Mouse (Mus musculus): ENCODE data around the gene Micall1.

Gene Micall1

DNA sequence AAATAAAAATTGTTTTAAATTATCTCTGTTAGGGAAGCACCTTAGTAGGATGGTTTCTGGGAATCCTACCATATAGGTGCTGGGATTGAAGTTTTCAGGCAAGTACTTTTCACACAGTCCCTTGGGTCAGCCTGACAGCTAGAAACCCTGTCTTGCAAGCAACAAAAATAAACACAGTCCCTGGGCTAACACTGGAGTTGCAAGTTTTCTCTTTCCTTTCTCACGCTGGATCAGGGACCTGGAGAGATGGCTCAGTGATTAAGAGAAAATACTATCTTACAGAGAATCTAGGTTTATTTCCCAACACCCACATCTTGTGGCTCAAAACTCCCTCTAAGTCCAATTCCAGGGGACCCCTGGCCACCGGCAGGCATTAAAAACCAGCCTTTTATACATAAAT lies 11.6 kb upstream of the Micall1 start:
- DNase-seq (ENCODE audit: extremely low read depth, low read depth): no peak

DNA sequence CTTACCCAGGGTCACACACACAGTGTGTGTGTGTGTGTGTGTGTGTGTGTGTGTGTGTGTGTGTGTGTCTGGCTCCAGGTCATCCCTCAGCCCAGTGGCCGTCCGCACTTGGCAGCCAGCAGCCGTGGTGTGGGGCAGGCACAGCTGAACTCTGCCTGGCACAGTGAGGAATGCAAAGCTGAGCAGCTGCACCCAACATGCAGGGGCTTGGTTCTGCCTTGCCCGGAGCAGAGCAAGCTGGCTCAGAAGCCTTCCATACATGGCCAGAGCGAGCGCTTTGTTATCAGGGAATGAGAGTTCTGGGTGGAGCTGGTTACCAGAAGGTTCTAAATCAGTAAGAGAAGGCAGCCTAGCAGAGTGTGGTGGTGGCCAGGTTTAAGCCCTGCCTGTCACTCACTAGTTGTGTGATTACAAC lies 11.1 kb upstream of the Micall1 start:
- DNase-seq (ENCODE audit: extremely low read depth, low read depth): no peak

DNA sequence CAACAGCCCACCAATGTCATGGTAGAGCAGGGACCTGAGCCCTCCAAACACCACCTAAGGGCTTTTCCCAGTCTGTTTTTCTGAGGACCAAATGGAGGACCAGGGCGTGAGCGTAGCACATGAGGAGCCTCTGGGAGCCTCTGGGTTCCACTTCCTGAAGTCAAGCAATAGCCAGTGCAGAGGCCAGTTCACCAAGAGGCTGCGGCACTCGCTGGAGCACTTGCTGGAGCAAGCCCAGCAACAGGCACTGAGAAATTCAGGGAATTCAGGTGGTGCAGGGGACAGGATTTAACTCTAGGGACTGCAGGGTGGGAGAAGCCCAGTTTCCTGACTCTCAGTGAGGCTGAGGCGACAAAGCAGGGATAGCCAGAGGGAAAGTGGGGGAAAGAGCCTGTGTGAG lies 10.5 kb upstream of the Micall1 start:
- DNase-seq (ENCODE audit: extremely low read depth, low read depth): no peak

DNA sequence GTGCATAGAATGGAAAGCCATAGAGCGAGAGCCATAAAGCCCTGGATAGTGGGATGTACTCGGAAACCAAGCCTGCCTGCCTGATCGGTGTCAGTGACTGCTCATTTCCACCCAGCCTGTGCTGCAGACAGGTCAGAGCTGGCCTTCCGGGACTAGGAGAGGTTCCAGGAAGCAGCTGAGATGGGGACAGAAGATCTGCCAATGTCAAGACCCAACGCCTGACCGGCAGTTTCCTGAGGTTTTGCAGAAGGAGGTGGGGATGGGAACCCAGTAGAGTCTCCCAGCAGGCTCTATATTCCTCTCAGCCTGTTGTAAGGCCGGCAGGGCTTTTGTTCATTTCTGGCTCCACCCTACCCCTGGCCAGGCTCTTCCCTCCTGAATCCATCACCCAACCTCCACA lies 9.8 kb upstream of the Micall1 start:
- no peak for DNase-seq (ENCODE audit: extremely low read depth, low read depth)

DNA sequence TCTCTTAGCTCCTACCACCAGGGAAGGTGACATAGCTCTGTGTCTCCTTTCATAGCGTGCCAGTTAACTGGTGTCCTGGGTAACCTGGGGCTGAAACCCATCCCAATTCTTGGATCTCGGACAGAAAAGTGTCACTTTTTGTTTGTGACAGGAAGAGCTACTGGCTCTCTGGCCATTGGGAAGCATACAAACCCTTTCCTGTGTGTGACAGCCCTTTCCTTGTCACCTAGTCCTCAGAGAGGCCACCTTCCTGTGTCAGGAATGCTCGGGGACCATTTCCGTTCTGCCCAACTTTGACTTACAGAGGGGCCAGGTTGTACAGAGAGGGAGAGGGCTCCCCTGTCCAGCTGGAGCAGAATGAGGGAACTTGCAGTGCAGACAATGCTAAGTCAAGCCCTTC lies 9.2 kb upstream of the Micall1 start:
- DNase-seq (ENCODE audit: extremely low read depth, low read depth): no peak

DNA sequence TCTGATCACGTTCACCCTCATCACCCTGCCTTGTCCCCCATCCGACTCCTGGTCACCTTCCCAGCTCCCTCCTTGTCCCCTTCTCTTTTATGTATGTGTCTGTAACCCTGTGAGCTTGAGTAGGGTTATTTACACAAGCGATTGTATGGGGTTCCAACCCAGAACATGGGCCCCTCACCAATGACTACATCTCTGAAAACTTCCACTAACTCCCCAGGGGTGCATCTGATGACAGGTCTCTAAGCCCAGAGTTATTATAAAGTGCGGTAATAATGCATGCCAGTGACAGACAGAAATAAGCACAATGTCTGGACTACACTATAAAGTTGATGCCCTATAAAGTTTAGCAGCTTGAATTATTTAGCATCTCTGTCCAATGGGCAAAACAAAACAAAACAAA lies 8.3 kb upstream of the Micall1 start:
- DNase-seq (ENCODE audit: extremely low read depth, low read depth): no peak

DNA sequence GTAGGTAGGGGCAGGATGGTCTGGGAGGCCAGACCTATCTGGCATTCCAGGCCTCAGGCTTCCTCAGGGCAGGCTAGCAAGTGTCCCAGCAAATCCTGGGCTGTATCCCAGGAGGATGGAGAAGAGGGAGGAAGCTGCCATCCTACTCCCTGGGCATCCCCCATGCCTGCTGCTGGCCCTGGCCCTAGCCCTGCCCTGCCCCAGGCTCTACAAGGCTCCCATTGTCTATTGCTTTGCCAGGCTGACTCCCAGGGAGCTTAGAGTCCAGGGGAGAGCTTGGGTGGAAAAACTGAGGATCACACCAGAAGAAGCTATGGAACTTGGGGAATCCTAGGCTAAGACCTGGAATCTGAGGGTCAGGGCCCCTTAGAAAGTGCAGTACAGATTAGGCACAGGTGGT lies 7.2 kb upstream of the Micall1 start:
- DNase-seq (ENCODE audit: extremely low read depth, low read depth): no peak

DNA sequence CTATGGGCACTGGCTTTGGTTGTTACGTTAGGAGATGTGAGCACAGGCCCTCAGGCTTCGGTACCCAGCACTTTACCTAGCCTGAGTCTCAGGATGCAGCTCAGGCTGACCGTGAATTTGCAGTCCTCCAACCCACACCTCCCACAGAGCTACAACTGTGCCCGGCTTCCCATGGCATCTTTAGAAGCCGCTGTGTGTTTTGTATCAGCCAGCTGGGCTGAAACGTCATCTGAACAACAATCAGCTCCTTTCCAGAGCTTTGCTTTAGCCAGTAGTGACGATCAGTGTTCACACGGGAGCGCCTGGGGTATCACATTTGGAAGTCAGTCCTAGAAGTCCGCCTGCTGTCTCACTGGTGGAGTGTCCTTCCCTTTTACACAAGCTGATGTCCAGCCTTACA lies 5.4 kb upstream of the Micall1 start:
- DNase-seq (ENCODE audit: extremely low read depth, low read depth): no peak

DNA sequence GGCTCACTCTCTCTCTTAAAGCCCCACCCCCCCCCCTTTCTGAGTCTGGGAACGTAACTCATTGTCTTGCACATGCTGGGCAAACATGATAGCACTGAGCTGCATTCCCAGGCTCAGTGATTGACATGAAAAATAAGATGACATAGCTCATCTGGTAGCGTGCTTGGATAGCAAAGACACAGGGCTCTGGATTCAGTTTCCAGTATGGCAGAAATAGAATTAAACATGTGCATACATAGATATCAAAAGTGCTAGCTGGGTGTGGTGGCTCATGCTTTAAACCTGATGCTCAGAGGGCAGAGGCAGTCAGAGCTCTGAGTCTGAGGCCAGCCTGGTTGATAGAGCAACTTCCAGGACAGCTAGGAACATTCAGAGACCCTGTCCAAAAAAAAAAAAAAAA lies 2.9 kb upstream of the Micall1 start:
- no peak for DNase-seq (ENCODE audit: extremely low read depth, low read depth)

DNA sequence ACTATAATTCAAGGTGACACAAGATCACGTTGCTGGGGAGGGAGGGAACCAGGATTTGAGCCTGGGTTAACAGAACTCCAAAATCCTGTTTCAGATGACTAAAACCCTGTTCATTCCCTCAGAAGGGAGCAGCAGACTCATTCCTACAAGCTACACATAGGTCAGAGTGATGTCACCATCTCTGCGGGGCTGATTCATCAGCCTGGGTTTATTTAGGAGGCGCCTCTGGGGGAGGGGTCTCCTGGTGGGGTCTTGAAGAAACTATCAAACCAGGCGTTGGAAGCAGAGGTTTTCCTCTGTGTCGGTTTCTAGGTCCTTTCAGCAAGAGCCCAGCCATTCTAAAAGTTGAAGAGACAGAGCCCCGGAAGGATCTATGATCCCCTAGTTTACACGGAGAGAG lies 732 bp upstream of the Micall1 start:
- DNase-seq (ENCODE audit: extremely low read depth, low read depth): no peak

DNA sequence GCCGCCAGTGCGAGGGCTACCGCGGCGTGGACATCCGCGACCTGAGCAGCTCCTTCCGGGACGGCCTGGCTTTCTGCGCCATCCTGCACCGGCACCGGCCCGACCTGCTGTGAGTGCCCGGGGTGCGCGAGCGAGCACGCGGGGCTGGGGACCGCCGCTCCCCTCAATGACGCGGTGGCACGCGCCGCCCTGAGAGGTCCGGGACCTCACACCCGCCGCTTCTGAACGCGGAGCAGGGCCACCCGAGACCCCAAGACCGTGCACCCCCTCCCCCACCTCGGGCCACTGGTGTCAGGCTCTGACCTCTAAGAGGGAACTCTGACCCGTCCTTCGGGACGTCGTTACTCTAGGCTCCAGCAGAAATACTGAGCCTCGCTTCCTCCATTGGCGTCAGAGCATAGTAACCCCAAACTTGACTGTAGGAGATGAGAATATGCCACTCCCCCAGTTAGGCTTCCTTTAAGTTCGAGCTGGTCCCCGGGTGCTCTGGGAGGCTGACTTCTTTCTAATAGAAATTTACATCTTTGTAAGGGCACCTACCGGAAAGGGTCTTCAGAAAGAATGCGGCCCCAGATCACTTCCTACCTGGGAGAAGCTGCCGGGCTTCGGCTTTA lies 730 bp downstream of the Micall1 start:
- peak; percentile 56 for DNase-seq (ENCODE audit: extremely low read depth, low read depth)

DNA sequence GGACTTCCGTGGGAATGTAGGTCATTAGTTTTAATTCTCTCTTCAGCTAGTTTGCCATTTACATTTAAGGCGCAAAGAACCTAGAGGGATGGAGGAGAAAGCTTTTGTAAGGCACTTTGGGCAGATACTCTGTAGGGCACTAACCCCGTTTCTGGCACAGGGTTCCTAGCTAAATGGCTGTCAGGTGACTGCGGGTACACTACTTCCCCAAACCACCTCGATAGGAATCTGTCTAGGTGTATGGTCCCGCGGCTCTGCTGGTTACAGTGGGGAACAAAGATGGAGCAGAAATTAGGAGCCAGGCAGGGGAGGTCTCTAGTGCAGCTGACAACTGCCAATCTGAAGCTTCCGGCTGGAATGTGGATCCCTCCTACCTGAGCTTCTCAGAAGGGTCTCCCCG lies 1.3 kb downstream of the Micall1 start:
- no peak for DNase-seq (ENCODE audit: extremely low read depth, low read depth)

DNA sequence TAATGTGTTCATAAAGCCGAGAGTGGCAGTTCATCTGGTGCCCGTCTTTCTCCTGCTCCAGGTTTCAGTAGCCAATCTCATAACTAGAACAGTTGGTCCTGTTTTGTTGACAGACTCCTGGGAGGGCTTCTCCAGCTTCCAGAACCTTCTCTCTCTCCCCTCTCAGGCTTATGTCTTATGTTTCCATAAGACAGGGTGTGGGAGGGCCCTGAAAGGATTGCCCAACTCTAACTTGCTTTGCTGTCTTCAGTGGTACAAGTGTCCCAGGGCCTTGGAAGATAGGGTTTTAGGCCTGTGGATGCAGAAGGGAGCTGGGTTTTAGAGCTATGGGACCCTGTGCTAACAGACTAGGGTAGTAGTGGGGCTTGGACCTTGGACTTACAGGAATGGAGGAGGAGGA lies 1.8 kb downstream of the Micall1 start:
- DNase-seq (ENCODE audit: extremely low read depth, low read depth): no peak

DNA sequence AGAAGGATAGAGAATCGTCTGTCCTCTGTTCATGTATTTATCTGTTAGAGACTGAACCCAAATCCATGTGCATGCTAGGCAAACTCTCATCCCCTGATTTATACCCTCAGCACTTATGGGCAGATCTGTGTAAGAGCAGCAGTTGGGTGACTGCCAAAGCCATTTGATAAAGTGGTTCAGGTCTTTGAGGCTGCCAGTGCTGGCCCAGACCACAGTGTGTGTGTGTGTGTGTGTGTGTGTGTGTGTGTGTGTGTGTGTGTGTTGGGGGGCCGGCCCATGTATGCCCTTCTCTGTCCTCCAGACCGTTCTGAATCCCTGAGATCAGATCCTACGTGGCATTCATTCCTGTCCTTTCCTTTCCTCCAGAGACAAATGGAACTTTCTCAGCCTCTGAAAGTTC lies 3.1 kb downstream of the Micall1 start:
- no peak for DNase-seq (ENCODE audit: extremely low read depth, low read depth)

DNA sequence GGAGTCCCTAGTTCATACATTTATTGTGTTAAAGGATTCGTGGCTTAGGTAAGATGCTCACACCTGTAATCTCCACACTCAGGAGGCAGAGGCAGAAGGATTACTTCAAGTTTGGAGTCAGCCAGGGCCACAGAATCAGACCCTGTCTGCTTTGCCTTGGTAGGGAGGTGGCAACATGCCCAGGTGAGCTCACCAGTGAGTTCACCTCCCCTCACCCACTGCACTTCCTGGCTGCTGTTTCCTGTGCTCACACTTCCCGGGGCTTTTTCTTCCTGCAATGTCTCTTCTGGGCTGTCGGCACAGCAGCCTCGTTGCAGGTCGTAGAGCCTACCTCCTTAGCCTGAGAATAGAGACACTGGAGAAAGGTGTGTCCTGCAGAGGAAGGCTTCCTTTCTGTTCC lies 6.6 kb downstream of the Micall1 start:
- no peak for DNase-seq (ENCODE audit: extremely low read depth, low read depth)

DNA sequence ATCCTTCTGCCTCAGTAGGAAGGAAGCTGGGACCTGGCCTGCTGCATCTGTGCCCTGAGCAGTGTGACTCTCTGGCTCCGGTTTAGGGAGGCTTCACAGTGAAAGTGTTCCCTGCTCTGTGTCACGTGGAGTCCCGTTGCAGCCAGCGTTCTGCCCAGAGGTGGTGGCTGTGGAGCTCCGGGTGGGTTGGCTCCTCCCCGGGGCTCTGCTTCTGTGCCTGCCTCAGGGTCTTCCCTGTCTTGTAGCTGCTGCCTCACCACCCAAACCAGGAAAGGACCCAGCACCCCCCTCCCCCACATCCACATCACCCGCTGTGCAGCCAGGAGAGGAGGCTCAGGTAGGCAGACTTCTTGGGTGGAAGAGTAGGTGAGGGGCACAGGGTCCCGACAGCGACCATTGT lies 10.8 kb downstream of the Micall1 start:
- DNase-seq (ENCODE audit: extremely low read depth, low read depth): no peak

DNA sequence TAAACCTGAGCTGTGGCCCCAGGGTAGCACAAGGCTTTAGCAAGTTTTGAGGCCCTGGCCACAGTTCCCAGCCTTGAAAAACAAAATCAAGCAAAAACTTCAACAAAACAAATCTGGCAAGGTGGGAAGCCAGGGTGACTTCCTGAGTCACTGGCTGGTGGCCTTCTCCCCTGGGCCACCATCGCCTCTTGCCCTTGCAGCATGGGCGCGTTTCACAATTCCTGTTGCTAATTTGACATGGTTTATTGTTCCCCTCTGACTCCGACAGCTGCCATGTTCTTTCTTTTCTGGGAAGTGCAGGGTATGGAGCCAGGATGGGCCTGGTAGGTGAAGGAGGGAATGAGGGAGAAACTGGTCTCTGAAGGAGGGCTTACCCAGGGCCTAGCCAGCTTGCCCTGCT lies 13.4 kb downstream of the Micall1 start:
- DNase-seq (ENCODE audit: extremely low read depth, low read depth): no peak

DNA sequence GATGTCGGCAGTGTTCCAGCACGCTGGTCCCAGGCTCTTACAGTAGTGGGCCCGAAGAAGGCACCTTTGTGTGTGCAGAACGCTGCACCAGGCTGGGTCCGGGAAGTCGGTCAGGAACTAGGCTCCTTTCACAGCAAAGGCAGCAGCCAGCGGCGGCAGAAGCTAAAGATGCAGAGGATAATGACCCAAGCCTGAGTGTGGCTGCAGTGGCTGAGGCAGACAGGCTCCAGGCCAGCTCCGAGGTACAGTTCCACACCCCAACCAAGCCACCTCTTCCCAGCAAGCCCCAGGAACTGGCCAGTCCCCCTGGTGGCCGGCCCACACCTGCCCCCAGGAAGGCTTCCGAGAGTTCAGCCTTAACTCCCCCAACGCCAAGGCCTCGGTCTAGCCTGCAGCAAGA lies 13.8 kb downstream of the Micall1 start:
- DNase-seq (ENCODE audit: extremely low read depth, low read depth): no peak

DNA sequence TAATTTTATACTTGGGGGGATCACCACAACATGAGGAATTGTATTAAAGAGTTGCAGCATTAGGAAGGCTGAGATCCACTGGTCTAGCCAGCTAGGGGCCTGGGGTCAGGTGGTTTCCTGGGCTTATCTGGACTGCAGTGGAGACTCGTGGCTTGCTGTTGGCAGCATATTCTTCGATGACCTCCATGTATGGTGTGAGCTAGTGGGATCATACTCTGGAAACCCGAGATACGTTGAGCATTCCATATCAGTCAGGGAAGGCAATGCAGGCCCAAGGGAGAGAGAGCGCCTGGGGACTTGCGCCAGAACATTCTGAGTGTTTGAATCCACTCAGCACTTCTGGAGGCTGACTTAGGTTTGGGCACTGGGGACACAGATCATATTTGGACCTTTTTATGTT lies 15.1 kb downstream of the Micall1 start:
- no peak for DNase-seq (ENCODE audit: extremely low read depth, low read depth)

DNA sequence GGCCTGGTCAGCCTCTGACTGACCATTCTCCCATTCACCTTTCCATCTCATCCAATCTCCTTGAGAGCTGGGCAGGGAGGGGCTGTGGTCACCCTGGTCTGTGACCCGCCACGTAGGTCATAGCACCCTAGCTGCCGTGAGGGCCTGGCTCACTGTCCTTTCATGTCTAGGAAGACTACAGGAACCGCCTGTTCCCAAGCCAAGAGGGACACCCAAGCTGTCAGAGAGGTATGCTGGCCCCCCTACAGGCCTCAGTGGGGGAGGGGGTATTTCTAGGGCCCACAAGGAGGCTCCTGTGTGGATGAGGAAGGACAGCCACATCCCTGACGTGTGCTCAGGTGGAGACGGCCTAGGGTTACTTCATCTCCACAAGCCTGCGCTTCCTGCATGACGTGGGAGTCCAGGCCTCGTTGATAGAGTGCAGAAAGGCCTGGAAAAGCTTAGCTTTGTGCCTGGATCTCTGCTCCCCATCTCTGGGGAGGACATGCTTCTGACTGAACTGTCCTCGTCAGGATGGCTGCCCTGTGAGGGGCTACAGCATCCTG lies 15.7 kb downstream of the Micall1 start:
- no peak for DNase-seq (ENCODE audit: extremely low read depth, low read depth)

DNA sequence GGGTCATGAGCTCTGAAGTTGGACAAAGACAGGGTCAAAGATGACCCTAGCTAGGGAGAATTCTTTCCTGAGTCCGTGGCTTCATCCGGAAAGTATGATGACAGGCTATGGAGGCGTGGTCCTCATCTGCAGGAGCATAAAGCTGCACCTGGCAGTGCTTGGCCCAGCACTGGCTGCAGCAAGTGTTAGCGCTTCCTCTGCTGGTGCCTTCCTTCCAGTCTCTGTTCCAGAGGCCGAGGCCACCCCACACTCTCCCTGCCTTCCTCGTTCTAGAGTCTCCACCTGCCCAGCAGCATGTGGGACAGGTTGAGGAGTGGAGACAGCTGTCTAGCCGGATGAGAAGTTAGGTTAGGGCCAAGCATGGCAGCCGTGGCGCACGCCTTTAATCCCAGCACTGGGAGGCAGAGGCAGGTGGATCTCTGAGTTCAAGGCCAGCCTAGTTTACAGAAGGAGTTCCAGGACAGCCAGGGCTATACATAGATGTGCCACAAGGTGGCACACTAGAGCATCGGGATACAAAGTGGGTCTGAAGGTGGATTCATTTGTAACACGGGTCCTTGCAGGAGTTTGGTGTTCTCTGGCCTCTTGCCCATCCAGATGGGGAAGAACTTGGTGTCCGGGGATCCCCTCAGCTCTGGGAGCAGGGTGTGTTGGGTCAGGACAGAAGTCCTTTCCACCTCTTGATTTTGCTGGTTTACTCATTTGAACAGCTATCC lies 17.7 kb downstream of the Micall1 start:
- DNase-seq (ENCODE audit: extremely low read depth, low read depth): no peak

DNA sequence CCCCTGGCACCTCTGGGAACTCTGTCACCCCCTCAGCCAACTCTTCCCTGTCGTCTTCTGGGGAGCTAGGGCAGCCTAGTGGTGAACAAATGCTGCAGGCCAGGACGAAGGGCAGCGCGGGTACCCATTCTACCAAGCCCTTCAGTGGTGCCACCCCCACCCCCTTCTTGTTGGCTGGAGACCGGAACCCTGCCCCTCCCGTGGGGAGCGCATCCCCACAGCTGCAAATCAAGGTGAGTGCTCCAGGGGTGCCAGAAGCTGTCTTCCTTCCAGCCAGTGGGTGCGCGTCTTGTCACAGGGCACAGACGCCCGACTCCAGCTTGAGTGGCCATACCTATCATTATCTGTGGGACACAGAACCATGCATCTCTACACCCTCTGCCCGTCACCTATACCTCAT lies 18.4 kb downstream of the Micall1 start:
- no peak for DNase-seq (ENCODE audit: extremely low read depth, low read depth)

DNA sequence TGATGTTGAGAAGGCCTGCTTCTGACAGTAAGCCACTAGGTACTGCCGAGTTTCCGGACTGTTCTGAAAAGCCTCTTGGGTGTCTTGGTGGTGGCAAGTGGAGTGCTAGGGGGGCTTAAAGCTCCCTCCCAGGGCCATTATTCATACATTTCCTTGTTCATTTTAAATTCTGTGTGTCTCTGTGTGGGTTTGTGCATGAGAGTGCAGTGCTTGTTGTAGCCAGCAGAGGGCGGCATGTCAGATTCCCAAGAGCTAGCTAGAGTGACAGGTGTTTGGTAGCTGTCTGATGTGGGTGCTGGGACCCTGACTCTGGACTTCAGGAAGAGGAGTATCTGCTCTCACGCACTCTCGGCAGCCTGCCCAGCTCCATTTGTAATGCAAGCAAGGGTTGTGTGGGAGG lies 19.5 kb downstream of the Micall1 start:
- DNase-seq (ENCODE audit: extremely low read depth, low read depth): no peak
